Mouse (Mus musculus) MEL (cell line): Measurements from ENCODE around the gene Vtcn1. TPM values are rescaled to one million over a fixed set of nuclear protein-coding genes. Genes with fewer than 3 reads are reported as not detected.

ENCODE experiments used
- DNase-seq: peaks from one replicate; pipeline ENCODE4 v3.0.0; 2011; ENCODE audit warnings: low read depth, low spot score
- H3K27ac ChIP-seq: 2 replicates; pipeline ENCODE4 v1.5.1; 2012; ENCODE audit warnings: low read depth, mild to moderate bottlenecking, control low read depth, low read length, moderate library complexity; ENCODE audit not compliant: control insufficient read depth
- H3K27me3 ChIP-seq, 2 experiments: fragments of 150-350 bp in 1 of 2; sonication (generic) in 1 of 2; 2 replicates each; pipeline ENCODE4 v1.6.1; 2012; ENCODE audit warnings: low read length in 2 of 2, mild to moderate bottlenecking in 2 of 2, improper control_type of control experiment in 1 of 2, moderate library complexity in 1 of 2; ENCODE audit not compliant: insufficient read depth in 2 of 2, control insufficient read depth in 1 of 2
- H3K36me3 ChIP-seq, 2 experiments: 2 replicates each; pipeline ENCODE4 v1.6.1; 2012 to 2014; ENCODE audit warnings: low read length in 2 of 2, improper control_type of control experiment in 1 of 2, inconsistent platforms in 1 of 2, mild to moderate bottlenecking in 1 of 2; ENCODE audit not compliant: insufficient read depth in 2 of 2, control insufficient read depth in 1 of 2
- H3K4me1 ChIP-seq, 2 experiments: fragments of 150-350 bp in 1 of 2; sonication (generic) in 1 of 2; 2 replicates each; pipeline ENCODE4 v1.6.1; 2012; ENCODE audit warnings: low read length in 2 of 2, improper control_type of control experiment in 1 of 2, mild to moderate bottlenecking in 1 of 2; ENCODE audit not compliant: insufficient read depth in 2 of 2, control insufficient read depth in 1 of 2
- H3K4me3 ChIP-seq, 2 experiments: fragments of 150-350 bp in 1 of 2; sonication (generic) in 1 of 2; 2 replicates each; pipeline ENCODE4 v1.5.1; 2012; ENCODE audit warnings: low read depth in 2 of 2, low read length in 2 of 2, mild to moderate bottlenecking in 2 of 2, moderate library complexity in 2 of 2, control low read depth in 1 of 2, improper control_type of control experiment in 1 of 2; ENCODE audit not compliant: control insufficient read depth in 1 of 2, insufficient read depth in 1 of 2
- H3K79me2 ChIP-seq: 2 replicates; pipeline ENCODE4 v1.6.1; 2012; ENCODE audit warnings: mild to moderate bottlenecking, low read length, moderate library complexity; ENCODE audit not compliant: control insufficient read depth, poor library complexity, insufficient read depth
- H3K9ac ChIP-seq: 2 replicates; pipeline ENCODE4 v1.6.1; 2012; ENCODE audit warnings: low read depth, mild to moderate bottlenecking, control low read depth, low read length, moderate library complexity; ENCODE audit not compliant: control insufficient read depth, poor library complexity, severe bottlenecking
- H3K9me3 ChIP-seq: fragments of 150-350 bp; sonication (generic); replicated peaks from 2 replicates; pipeline ENCODE4 v1.6.1; 2012; ENCODE audit warnings: mild to moderate bottlenecking, low read length, improper control_type of control experiment, moderate library complexity; ENCODE audit not compliant: insufficient read depth
- CHD1 ChIP-seq: IDR thresholded peaks from 2 replicates; pipeline ENCODE4 v1.6.1; 2012; ENCODE audit warnings: low read depth, mild to moderate bottlenecking, inconsistent platforms, low read length, improper control_type of control experiment
- CHD2 ChIP-seq: IDR thresholded peaks from 2 replicates; pipeline ENCODE4 v1.6.1; 2011; ENCODE audit warnings: low read length, improper control_type of control experiment
- CTCF ChIP-seq, 3 experiments: IDR thresholded peaks in 2 of 3; conservative IDR thresholded peaks in 1 of 3; 2 replicates each; pipeline ENCODE4 v1.5.1; 2011 to 2012; ENCODE audit warnings: low read length in 3 of 3, low read depth in 2 of 3, mild to moderate bottlenecking in 2 of 3, improper control_type of control experiment in 1 of 3, inconsistent platforms in 1 of 3, mixed read lengths in 1 of 3, moderate library complexity in 1 of 3; ENCODE audit not compliant: control insufficient read depth in 1 of 3, insufficient read depth in 1 of 3, poor library complexity in 1 of 3, severe bottlenecking in 1 of 3
- E2F4 ChIP-seq: IDR thresholded peaks from 2 replicates; pipeline ENCODE4 v1.6.1; 2011; ENCODE audit warnings: low read depth, low read length, improper control_type of control experiment, borderline replicate concordance
- GABPA ChIP-seq: IDR thresholded peaks from 2 replicates; pipeline ENCODE4 v1.6.1; 2012; ENCODE audit warnings: low read depth, mild to moderate bottlenecking, inconsistent platforms, low read length, improper control_type of control experiment, moderate library complexity
- HCFC1 ChIP-seq: IDR thresholded peaks from 2 replicates; pipeline ENCODE4 v1.6.1; 2012; ENCODE audit warnings: low read depth, mild to moderate bottlenecking, inconsistent platforms, low read length, improper control_type of control experiment, moderate library complexity
- MAZ ChIP-seq: IDR thresholded peaks from 2 replicates; pipeline ENCODE4 v1.6.1; 2012; ENCODE audit warnings: low read depth, mild to moderate bottlenecking, inconsistent platforms, low read length, improper control_type of control experiment
- MEF2A ChIP-seq: IDR thresholded peaks from 2 replicates; pipeline ENCODE4 v1.6.1; 2014; ENCODE audit warnings: low read depth, mild to moderate bottlenecking, inconsistent platforms, low read length, improper control_type of control experiment; ENCODE audit not compliant: poor library complexity, insufficient replicate concordance, severe bottlenecking; ENCODE audit errors: extremely low read depth
- MXI1 ChIP-seq: IDR thresholded peaks from 2 replicates; pipeline ENCODE4 v1.6.1; 2011; ENCODE audit warnings: mild to moderate bottlenecking, low read depth, low read length, improper control_type of control experiment
- NELFE ChIP-seq: IDR thresholded peaks from 2 replicates; pipeline ENCODE4 v1.6.1; 2011; ENCODE audit warnings: low read depth, low read length, improper control_type of control experiment
- NRF1 ChIP-seq: IDR thresholded peaks from 2 replicates; pipeline ENCODE4 v1.6.1; 2014; ENCODE audit warnings: low read depth, mild to moderate bottlenecking, inconsistent platforms, low read length, improper control_type of control experiment, moderate library complexity; ENCODE audit not compliant: poor library complexity, insufficient read depth, severe bottlenecking
- POLR2AphosphoS5 ChIP-seq: IDR thresholded peaks from 2 replicates; pipeline ENCODE4 v1.6.1; 2012; ENCODE audit warnings: low read depth, borderline replicate concordance, mild to moderate bottlenecking, inconsistent platforms, low read length, moderate library complexity, mixed read lengths
- RAD21 ChIP-seq: IDR thresholded peaks from 2 replicates; pipeline ENCODE4 v1.6.1; 2011; ENCODE audit warnings: mild to moderate bottlenecking, low read depth, low read length, improper control_type of control experiment
- RCOR1 ChIP-seq: IDR thresholded peaks from 2 replicates; pipeline ENCODE4 v1.6.1; 2012; ENCODE audit warnings: low read depth, mild to moderate bottlenecking, inconsistent platforms, low read length, improper control_type of control experiment
- SIN3A ChIP-seq: IDR thresholded peaks from 2 replicates; pipeline ENCODE4 v1.6.1; 2012; ENCODE audit warnings: low read length, improper control_type of control experiment, inconsistent platforms
- TAL1 ChIP-seq: IDR thresholded peaks from 2 replicates; pipeline ENCODE4 v1.6.1; 2012; ENCODE audit warnings: mild to moderate bottlenecking, inconsistent platforms, low read length, moderate library complexity, mixed read lengths
- TBP ChIP-seq: IDR thresholded peaks from 2 replicates; pipeline ENCODE4 v1.8.0; 2011; ENCODE audit warnings: low read depth, low read length, improper control_type of control experiment
- TCF12 ChIP-seq: IDR thresholded peaks from 2 replicates; pipeline ENCODE4 v1.6.1; 2014; ENCODE audit warnings: low read depth, mild to moderate bottlenecking, inconsistent platforms, low read length, improper control_type of control experiment, moderate library complexity
- USF2 ChIP-seq, 2 experiments: IDR thresholded peaks; 2 replicates each; pipeline ENCODE4 v1.6.1; 2011 to 2012; ENCODE audit warnings: improper control_type of control experiment in 2 of 2, low read length in 2 of 2, borderline replicate concordance in 1 of 2, inconsistent platforms in 1 of 2, low read depth in 1 of 2, mild to moderate bottlenecking in 1 of 2; ENCODE audit not compliant: insufficient read depth in 1 of 2
- polyA plus RNA-seq, 2 experiments: library from polyadenylated mRNA; stranded (reverse) in 1 of 2; unstranded in 1 of 2; fragments of >175 nt in 1 of 2; fragments of >200 nt in 1 of 2; gene quantifications; 2 replicates each; pipeline versions ENCODE4 v1.2.1 to v1.2.4; 2012; ENCODE audit warnings: low replicate concordance in 2 of 2, low read depth in 1 of 2; ENCODE audit not compliant: insufficient read length in 2 of 2, insufficient read depth in 1 of 2, missing spikeins in 1 of 2
- total RNA-seq: library from RNA; depleted of rRNA; stranded (reverse); fragments of 300-350 nt; gene quantifications from 2 replicates; pipeline ENCODE4 v1.2.3, GENCODE M21; 2012

Gene Vtcn1
- total and polyA plus RNA-seq, 3 experiments, result not detected

- Histone ChIP-seq H3K4me1 (peaks cover 0 to 14% of the 10 kb centered on the region in 2 experiments; a peak in 3 of 4 replicates), H3K9ac (no peak overlapping the region), H3K27me3 (no peaks in the 10 kb centered on the region), H3K9me3 (no peaks in the 10 kb centered on the region), H3K4me3 (no peak overlapping the region), H3K27ac (no peak overlapping the region), H3K79me2 (no peaks in the 10 kb centered on the region; the same call in 1 of the 2 replicates), H3K36me3 (peaks cover 0 to 3% of the 10 kb centered on the region in 2 experiments; a peak in 2 of 4 replicates)
- DNase-seq, result no peak
- no peak for TF ChIP-seq CHD1
- no peak for TF ChIP-seq MXI1
- TF ChIP-seq RAD21, result no peak
- no peak for TF ChIP-seq GABPA
- TF ChIP-seq TAL1, result no peak
- TF ChIP-seq TBP, result no peak
- no peak for TF ChIP-seq RCOR1
- TF ChIP-seq MAZ, result no peak
- TF ChIP-seq POLR2AphosphoS5, result no peak
- TF ChIP-seq E2F4, result no peak
- TF ChIP-seq TCF12, result no peak
- no peak for TF ChIP-seq CHD2
- no peak for TF ChIP-seq CTCF (IDR thresholded peaks at IDR 0.05 in 2 of 3, conservative IDR thresholded peaks at IDR 0.05 in 1 of 3; ENCODE audit: control insufficient read depth in 1 of 3, insufficient read depth in 1 of 3, low read depth in 2 of 3, low read length in 3 of 3, poor library complexity in 1 of 3, severe bottlenecking in 1 of 3)
- TF ChIP-seq USF2 (IDR thresholded peaks at IDR 0.05; ENCODE audit: borderline replicate concordance in 1 of 2, insufficient read depth in 1 of 2, low read depth in 1 of 2, low read length in 2 of 2), result no peak
These were observed 99.9 kb downstream of the Vtcn1 start for GRCm38 (mm10) chr3:100925176-100925575.

DNA sequence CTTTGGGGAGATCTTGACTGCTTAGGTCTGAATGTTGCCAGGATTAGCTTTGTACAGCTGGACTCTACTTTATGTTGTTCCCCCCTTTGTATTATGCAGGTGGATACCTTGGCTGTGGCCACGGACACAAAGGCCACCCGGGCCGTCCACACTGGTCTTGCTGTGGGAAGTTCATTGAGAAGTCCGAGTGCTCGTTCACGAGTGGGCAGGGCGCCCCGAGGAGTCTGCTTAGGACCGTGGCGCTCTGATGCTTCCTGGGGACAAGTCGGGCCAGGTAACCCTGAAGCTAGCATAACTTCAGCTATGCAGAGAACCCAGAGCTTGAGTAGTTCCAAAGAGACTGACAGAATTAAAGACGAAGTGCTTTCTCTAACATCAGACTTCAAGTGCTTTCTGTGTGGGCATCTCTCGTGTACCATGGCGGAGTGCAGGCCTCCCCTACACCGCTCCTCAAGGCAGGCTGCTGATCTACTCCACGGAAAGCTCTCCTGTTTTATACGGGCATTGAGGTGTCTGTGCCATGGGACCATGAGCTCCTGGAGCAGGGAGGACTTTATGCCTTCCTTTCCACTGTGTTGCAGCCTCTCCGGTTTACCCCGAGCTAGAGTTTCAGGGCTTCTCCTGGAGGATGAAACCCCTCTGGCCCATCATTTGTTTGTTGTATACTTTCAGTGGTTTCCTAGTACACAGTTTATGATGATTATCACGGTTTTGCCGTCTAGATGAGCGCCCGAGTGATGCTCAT, 106.2 kb downstream of the Vtcn1 start:
- Histone ChIP-seq H3K27ac (no peak overlapping the region), H3K79me2 (no peaks in the 10 kb centered on the region), H3K9me3 (no peaks in the 10 kb centered on the region), H3K27me3 (no peaks in the 10 kb centered on the region), H3K4me1 (peaks cover 0 to 3% of the 10 kb centered on the region in 2 experiments; a peak in 1 of 4 replicates), H3K4me3 (no peak overlapping the region), H3K36me3 (peaks cover 0 to 7% of the 10 kb centered on the region in 2 experiments; a peak in 1 of 4 replicates), H3K9ac (no peak overlapping the region)
- TF ChIP-seq NRF1 (no peak), NELFE (no peak), POLR2AphosphoS5 (no peak), SIN3A (no peak), MEF2A (no peak), HCFC1 (no peak)
- no peak for DNase-seq
